Mouse (Mus musculus) adrenal gland, postnatal 25 days (tissue): ENCODE data around the gene Opn5. TPM values are rescaled to one million over a fixed set of nuclear protein-coding genes. Genes with fewer than 3 reads are reported as not detected.

ENCODE experiments used
- DNase-seq: peaks from one replicate; pipeline ENCODE4 v3.0.0; 2021; ENCODE audit warnings: mixed read lengths
- long read RNA-seq: library from polyadenylated mRNA; stranded (forward); transcript quantifications from one replicate; pipeline ENCODE4 v2.0.0, GENCODE M21; 2021
- total RNA-seq: library from RNA; stranded (reverse); gene quantifications from 2 replicates; pipeline ENCODE4 v1.2.3, GENCODE M21; 2021

Gene Opn5
- total RNA-seq, result not detected in 2 replicates
- long read RNA-seq, result 0 reads

DNA sequence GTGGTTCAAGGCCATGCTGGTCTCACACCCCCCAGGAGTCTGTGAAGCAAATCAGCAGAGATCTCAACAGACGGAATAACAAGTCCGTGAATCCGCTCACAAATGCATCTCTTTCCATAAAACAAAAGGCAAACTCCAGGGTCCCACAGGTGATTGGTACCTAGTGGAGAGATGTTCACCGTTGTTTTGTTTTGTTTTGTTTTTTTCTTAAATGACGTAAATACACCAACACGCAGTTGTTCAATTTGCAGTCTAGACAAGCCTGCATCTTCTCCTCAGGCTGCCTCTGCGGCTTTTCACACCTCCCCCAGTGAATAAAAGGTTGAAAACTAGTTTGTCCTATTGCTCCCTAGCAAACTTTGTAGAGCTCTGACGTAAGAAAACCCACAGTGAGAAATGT lies at the start of gene Opn5:
TSS of gene Opn5 (minus strand) at position 101 of the 400 bp plus-strand sequence.
- DNase-seq, result no peak

DNA sequence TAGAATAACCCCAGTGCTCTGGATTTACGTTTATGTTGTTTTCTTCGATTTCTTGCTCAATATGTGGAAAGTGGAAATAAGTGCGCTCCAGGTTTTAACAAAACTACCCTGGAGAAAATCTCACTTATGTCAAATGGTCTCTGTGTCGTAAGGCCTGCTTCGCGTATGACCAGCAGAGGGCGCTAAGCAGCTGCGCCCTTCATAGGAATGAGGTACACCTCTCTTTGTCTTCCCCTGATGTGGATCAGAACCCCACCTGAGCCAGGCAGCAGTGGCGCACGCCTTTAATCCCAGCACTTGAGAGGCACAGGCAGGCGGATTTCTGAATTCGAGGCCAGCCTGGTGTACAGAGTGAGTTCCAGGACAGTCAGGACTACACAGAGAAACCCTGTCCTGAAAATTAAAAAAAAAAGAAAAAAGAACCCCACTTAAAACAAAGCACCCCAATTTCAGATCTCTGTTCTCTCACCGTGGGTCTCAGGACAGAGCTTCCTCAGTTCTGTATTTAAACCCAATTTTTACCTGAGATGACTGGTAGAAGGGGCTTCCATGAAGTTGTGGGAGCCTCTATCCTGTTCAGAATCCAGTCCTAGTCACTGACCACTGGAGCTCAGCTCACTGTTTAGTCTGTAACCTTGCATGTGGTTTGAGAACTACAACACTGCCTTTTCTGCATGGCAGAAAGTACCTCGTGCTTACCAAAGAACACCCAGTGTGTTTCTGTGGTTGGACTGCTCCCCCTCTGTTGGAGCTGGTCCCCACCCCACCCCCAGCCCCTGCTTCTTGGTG lies 47.6 kb upstream of the Opn5 start:
- DNase-seq, result peak; percentile 35

DNA sequence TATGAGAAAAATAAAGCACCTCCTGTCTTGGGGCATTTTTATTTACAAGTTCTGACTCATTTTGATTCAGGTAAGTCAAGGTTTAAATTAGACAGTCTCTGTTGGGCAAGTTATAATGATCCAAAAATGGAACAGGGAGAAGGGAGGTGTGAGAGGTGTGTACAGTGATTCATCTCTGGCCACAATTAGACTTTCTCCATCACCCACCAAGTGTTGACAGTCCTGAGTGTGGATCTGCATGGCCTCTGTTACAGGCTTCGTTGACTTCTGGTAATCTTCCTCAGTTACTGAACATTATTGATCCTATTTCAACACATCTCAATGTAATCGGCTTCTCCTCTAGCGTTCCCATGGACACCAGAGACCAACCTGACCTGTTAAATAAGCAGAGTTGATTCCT lies 32.2 kb upstream of the Opn5 start:
- DNase-seq, result no peak

DNA sequence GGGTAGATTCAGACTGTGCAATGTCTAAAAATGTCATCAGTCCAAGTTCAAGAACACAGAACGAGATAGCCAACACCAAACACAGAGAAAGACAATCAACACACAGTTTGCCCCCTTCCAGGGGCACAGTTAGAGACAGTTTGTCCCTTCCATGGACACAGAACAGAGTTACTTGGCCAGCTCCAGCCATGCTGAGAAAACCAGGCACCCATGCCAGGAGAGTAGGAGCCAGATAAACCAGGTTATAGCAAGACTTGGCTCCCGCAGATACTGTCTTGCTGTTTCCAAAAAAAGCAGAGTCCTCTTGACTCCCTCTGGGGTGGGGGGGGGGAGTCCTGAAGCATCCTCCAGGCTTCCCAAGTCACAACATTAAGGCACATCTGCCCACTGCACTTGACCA lies 19.0 kb upstream of the Opn5 start:
- DNase-seq, result no peak

DNA sequence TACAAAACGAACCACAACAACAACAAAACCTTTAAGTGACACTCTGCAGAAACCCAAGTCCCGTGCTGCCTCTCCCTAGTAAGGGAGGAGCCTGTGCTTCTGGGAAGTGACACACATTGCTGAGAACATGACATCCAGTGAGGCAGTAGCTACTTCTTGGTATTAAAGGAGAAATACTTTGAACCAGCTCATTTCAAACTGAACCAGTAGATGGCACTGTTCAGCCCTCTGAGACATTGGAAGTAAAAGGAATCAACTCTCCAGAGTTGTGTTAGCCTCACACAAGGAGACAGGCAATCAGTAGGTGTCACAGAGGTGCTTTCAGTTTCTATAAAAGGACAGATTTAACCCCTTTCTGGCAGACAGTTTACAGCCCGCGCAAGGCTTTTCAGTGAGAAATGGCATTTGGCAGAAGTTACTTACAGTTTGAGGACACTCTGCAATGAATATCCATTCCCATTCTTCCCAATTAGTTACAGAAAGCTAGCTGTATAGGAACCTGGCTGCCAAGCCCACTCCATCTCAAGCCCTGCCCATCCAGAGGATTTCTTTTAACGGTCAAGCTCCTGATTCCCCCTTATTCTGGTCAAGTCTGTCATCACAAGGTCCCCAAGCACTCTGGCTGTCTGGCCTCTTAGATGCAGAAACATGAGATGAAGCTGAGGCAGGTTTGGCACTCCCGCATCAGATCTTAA lies 2.0 kb upstream of the Opn5 start:
- DNase-seq, result peak; percentile 1

DNA sequence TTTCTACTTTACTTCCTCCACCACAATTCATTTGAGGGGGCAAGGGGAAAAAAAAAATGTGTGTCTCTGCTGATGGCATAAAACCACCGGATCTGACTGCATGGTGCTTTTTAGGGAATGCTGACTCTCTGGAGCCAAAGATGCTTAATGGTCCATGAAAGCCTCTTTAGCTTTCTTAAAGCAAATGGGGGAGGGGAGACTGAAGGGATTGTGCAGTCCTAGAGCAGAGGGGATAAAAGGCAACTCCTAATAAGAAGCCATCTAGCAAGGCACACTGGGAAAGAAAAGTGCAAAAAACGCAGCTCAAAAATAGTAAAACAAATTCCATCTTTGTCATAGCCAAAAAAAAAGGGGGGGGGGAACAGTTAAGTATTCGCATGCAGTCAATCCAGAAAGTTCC lies 2.9 kb downstream of the Opn5 start:
- no peak for DNase-seq

DNA sequence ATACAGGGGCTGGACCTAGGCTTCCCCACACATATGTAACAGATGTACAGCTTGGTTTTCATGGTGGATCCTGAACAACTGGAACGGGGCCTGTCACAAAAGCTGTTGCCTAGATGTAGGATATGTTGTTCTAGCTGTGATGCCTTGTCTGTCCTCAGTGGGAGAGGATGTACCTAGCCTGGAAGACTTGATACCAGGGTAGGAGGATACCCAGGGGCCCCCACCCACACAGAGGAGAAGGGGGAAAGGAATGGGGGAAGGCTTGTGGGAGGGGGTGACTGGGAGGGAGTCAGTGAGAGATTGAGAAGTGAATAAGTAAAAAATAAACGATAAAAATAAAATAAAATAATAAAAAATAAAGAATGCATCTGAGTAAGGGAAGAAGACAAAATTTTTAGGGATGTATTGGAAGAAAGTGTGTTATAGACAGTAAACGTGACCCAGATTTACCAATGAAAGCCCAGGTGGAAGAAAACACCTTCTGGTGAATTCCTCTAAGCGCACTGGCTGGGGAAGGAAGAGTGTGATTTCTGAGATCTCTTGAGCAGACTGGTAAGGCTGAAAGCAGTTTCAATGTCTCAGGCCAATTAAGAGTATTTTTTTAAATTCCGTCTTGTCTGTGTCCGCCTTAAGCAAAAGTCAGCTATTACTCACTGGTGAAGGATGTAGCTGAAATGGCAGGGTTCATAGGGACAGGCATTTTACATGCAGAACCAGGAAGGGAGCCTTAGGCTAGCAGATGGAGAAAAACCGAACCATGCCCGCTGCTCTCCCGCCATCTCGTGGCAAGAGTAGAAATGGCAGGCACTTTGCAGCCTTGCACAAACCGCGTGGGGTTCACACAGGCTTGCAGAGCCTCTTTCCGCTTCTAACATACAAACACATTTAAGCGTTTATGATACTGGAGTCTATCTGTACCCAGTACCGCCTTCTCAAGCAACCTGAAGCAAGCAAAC lies 8.1 kb downstream of the Opn5 start:
- DNase-seq, result peak; percentile 69

DNA sequence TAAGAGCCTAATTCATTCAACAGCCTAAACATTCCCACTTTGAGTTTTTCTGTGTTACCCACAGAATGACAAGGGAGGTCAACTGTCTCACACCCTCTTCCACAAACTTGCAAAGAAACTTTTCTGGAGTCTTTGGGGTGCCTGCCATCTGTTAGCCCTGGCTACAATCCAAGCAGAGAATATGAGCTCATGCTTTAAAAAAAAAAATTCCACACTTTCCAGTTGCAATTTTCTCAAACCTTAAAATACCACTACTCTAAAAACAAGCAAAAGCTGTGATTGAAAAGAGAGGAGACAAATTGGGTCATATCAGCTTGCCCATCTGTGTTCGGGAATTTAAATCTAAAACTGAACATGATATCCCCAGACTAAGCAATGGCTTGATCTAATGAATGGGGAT lies 24.7 kb downstream of the Opn5 start:
- DNase-seq, result no peak

DNA sequence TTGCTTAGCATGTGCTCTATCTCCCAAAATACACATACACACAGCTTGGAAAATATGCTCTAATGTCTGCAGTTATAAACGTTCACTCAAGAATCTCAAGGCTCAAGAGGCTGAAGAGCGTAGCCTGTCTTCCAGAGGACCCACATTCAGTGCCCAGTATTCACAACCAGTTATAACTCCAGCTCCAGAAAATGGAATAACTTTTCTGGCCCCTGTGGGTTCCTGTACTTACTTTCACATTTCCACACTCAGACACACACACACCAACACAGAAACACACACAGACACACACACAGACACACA lies 28.2 kb downstream of the Opn5 start:
- no peak for DNase-seq

DNA sequence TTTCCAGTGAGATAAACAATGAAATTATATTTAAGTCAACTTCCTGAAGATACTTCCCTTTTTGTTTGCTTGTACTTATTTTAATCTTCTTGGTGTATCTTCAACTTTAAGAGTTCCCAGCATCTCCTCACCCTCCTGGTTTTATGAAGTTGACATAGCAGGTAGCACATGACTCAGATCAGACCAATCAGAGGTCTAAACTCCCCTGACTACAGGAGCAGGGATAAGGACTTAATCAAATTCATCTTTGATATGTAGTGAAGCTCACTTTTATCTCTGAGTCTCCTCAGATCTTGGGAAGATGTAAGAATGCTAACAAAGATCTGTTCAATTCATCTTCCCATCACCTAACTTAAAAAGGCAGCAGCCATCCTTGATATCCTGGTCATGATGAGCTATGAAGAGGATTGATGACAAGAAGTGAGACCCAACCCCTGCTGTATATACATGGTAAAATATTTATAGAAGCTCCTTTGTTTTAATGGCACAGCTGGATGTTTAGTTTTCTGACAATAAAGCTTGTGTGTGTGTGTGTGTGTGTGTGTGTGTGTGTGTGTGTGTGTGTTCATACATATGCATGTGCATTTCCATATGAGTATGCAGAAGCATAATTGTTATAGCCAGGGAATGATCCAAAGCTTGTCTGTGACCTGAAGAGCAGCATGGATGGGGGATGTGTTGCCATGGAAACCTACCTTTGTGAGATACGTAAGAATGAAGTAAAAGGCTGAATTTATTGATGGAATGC lies 28.7 kb downstream of the Opn5 start:
- no peak for DNase-seq

DNA sequence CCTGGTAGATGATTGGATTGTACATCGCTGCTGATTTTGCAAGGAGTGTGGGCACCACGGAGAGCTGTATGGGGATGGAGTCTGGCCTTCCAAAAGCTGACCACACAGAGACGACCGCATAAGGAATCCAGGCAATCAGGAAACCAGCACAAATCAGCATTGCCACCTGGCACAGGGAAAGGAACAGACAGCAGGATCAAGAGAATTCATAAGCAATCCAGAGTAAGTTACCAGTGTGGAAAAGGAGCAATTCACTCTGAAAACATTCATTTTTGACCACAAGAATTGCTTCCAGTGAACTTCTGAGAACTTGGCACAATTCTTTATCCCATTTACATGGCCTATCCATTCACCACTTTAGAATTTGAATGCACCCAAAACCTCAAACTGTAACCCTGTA lies 30.6 kb downstream of the Opn5 start:
- DNase-seq, result no peak

DNA sequence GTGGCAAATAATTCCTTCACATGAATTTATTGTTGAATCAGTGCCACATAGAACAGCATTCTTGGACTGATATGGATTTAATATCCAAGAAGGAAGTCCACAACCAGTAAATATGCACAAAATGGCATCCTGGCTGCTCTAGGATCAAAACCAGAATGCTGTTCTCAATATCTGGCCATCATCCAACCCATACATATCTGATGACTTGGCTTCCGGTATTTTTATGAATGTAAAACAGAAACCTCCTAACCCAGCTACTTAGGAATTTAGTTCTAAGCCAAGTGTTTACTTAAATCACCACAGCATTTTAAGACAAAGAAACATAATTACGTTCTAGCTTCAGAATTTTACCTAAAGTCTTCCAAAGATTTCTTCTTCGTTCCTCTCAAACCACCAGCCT lies 31.0 kb downstream of the Opn5 start:
- DNase-seq, result no peak

DNA sequence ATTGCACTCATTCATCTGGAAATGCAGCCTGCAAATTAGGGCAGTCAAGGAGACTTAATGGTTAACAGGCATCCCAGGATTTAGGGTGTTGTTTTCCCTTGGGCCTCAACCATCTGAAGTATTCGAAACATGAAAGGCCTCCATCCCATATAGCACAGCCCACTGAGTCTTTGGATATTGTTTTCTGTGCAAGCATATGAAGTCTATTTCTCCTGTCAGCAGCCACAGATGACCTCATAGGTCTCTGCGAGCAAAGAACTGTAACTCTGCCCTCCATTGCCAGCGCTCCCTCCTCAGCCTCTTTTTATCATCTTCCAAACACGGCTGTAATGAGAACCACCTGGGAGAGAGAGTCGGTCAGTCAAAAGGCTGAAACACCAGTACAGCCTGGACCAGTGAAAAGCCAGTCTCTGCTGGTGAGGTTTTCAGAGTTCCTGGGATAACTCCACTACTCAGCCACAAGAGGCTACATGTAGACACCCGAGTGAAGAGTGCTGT lies 34.5 kb downstream of the Opn5 start:
- no peak for DNase-seq

DNA sequence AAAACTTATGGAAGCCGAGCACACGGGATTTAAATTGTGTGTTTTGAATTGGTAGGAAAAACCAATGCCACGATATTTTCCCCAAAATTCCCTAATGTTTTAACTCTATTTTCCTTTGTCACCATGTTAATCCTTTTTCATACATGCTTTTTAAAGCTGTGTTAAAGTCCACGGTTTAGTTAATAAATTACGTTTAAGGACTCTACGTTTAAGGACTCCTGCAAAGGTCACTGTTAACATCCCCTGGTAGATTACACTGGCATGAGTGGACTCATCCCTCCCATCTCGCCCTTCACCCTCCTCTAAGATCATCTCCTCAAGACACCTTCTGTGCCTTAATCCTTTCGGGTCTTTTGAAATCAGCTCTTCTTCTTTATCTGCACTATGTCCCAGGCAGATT lies 37.4 kb downstream of the Opn5 start:
- no peak for DNase-seq

DNA sequence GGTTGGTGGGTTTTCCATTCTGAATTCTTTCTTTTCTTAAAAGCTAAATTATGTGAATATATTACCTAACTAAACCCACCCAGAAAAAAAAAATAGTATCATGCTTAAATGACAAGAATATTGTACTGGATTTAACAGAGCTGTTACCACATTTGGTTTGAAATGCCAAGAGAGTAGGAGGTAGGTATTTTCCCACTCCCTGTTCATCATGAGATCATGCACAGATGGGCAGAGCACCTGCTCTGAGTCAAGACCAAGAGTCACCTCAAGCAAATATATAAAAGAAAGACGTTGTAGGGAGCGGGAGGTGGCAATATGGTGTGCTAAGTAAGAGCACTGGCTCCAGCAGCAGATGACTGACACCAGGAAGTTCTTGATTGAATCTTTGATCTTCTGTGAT lies 61.6 kb downstream of the Opn5 start:
- no peak for DNase-seq

DNA sequence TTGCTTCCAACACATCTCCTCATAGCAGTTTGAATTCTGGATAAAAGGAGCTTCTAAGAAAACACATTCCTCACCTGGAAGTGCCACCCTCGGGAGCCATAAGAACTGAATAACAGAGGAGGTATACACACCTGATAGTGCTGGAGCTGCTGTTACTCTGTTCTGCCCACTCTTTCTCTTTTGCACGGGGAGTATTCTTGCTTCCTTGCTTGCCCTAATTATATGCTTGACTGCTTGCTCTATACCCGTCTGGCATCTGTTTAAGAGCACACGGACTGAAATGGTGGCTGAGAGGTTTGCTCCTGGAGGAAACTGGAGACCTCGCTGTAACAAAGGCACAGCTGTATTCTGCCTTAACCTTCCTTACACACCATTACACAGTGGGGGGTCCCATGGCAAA lies 81.0 kb downstream of the Opn5 start:
- no peak for DNase-seq

DNA sequence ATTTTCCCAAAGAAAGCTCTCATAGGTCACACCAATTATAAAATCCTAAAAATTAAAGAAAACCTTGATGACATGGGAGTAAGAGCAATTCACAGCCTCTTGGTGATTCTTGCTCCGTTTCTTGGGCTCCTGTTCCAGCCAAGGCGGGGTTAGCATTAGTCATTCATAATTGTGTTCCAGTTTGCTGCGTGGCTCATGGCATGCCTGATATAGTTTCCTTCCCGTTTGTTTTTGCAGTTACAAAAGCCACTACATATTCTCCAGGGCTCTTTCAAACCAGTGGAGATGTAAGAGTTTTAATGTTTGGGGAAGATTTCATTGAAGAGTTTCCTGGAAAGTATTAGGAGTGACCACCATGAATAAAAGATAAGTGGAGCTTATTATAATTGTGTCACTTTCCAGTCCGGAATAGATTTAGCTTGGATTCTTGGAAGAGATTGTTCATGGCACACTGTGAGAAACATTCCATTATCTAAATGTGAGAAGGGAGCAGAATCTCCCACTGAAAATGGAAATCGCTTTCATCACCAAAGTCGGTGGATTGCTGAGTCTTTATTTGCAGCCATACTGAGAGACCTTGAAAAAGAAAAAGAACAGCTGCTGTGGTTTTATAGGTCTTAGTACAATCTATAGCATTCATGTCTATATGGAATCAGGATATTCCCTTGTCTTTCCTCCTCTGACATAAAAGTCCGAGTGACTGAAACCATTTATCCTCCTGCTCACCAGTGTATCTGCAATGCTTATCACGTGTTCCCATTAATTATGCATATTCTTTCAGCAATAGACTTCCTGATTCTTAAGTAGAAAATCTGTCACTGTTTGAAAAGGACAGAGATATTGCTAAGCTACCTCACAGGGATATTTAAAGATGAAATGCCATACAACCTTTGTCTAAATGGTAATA lies 101.6 kb downstream of the Opn5 start:
- no peak for DNase-seq
